Mouse (Mus musculus): Measurements from ENCODE around the gene Sqstm1.

The Sqstm1 gene

GRCm38 (mm10) chr11:50229252-50229910, 18.8 kb upstream of the Sqstm1 start:
- DNase-seq, result peak; percentile 43

DNA sequence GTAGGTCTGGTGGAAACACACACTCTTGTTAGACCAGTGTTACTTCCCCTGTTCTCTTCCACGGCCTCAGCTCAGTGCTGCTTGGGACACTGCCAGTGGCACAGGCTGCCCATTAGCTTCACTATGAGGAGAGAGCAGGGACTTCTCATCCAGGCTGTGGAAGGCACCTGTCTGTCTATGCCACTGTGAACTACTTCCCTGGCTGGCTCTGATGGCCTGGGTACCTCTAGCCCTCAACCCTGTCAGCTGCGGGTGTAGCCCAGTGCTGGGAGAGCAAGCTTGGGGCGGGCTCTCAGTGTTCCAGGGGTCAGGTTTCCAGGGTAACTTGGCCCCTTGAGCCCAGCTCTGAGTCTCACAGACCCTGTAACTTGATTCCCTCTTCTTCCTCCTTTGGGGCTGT, 18.1 kb upstream of the Sqstm1 start:
- DNase-seq, result peak; percentile 47

GRCm38 (mm10) chr11:50227736-50228135, 17.1 kb upstream of the Sqstm1 start:
- peak; percentile 48 for DNase-seq

- DNase-seq, result no peak
Observed at GRCm38 (mm10) chr11:50227226-50227625, 16.6 kb upstream of the Sqstm1 start.

DNA sequence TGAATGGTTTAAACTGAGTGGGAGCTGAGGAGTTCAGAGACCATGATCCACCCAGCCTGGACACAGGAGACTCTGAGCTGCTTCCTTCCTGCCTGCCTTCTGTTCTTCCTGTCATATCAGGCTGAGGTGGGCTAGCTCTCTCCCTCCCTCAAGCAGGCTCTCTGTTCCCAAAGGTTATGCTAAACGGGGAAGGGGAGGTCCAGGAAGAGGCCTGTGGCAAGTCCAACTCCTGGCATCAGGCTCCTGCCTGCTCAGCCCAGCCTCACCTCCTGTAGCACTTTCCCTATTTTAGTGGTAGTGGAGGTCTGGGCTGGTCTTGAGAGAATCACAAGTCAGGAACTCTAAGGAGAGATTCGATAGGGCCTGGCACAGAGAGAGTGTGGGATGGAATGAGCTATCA, 15.8 kb upstream of the Sqstm1 start:
- no peak for DNase-seq

GRCm38 (mm10) chr11:50225611-50226378, 15.2 kb upstream of the Sqstm1 start:
- DNase-seq, result peak; percentile 71

- DNase-seq, result peak; percentile 94
Observed at GRCm38 (mm10) chr11:50224671-50225530, 14.3 kb upstream of the Sqstm1 start.

- no peak for DNase-seq
Observed at GRCm38 (mm10) chr11:50223783-50224662, 13.4 kb upstream of the Sqstm1 start.

DNA sequence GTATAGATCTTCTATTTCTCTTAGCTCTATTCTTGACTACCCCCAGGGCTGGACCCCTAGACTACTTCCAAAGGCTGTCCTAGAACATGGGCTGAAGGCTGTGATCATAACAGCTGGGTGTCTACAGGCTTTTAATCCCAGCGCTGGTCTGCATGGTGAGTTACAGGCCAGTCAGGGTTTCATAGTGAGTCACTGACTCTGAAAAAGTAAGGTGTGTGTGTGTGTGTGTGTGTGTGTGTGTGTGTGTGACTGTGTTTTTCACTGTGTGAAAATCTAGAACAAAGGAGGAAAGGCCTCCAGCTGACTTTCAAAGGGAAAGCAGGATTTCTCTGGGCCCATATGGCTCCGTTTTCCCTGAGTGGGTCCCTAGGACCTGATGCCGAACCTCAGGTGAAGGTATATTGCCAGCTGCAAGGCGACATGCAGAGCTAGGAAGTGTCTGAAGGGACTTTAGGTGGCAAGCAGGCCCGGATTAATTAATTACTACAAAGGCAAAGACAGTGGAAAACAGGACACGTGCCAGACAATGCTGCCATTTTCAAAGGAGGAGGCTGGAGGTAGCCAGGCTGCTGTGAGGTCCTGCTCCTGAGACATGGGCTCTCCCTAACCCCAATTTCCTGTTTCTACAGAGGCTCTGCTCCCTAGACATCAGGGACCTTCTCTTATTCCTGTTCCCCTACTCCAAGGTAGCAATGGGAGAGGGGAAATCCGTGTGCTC, 12.1 kb upstream of the Sqstm1 start:
- DNase-seq, result peak; percentile 73

GRCm38 (mm10) chr11:50219833-50220232, 9.2 kb upstream of the Sqstm1 start:
- DNase-seq, result no peak

DNA sequence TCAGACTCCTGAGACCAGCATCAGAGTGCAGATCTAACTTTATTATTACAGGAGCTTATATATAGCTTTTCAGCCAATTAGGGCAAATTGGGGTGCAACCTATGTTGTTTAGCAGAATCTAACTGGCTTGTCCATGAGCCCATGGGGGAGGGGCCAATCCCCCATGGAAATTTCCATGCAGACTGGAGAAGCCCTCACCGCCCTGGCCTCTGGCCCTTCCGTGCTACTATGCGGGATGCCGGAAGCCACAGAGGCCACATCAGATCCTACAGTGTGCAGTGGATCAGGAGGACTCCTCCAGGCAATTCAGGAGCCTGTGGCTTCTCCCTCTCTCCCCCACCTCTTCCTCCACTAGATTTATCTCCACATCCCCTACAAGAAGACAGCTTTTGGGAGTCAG, 7.2 kb upstream of the Sqstm1 start:
- peak; percentile 61 for DNase-seq

GRCm38 (mm10) chr11:50216724-50217366, 6.2 kb upstream of the Sqstm1 start:
- DNase-seq, result no peak

GRCm38 (mm10) chr11:50215633-50216032, 5.0 kb upstream of the Sqstm1 start:
- no peak for DNase-seq

DNA sequence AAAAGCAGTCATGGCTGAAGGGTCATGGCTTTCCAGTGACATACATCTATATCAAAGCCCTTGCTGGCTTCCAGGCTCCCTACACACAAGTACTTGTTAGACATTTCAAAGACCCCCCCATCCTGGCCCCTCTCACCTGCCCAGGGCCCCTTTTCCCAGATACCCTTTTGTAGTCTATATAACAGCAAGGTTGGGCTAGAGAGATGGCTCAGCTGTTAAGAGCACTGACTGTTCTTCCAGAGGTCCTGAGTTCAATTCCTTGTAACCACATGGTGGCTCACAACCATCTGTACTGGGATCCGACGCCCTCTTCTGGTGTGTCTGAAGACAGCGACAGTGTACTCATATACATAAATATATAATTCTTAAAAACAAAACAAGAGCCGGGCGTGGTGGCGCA, 4.0 kb upstream of the Sqstm1 start:
- DNase-seq, result no peak

GRCm38 (mm10) chr11:50212848-50213758, 2.5 kb upstream of the Sqstm1 start:
- DNase-seq, result peak; percentile 94

DNA sequence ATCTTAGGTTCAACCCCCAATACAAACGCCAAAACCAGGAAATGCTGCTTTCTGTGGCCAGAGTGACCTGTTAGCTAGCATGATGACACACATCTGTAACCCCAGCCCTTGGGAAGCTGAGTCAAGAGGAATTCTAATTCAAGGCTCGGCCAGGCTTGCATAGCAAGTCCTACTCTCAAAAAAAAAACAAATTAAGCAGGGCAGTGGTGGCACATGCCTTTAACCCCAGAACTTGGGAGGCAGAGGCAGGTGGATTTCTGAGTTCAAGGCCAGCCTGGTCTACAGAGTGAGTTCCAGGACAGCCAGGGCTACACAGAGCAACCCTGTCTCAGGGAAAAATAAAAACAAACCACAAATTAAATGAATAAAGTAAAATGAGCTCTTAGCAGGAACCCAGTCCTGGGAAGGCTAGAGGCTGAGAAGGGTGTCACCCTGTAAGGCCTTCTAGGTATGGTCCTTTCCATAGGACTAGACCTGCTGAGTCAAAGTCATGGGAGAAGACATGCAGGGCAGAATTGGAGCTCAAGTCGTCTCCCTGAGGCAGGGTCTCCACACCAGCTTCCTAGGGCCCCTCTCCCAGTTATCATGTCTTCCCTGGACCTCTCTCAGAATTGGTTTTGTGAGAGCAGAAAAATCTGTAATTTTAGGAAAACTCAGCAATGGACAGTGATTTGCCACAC, 1.6 kb upstream of the Sqstm1 start:
- DNase-seq, result no peak

DNA sequence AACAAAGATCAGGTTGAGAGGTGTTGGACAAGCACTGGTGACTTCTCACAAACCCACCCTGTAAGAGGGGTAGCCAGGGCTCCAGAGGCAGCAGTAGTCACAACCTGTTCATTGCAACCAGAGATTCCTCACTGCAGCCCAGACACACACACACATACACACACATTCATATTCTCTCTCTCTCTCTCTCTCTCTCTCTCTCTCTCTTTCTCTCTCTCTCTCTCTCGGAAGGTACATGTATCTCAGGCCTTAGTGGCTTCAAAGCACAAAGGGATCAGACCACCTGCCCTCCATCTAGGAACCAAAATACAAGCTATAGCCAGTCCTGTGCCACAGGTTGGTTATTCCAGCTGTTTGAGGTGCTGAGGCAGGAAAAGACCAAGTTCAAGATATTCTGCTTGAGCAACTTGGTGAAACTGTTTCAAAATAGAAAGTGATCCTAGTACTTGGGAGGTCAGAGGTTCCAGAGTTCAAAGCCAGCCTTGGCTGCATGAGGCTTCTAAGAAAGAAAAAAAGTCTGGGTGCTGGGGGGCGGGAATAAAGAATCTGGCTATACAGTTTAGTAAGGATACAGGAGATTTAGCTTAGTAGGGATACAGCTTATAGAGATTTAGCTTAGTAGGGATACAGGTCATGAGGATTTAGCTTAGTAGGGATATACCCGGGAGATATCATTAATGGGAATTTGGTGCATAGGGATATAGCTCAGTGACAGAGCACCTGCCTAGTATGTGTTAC, 864 bp upstream of the Sqstm1 start:
- DNase-seq, result no peak

- DNase-seq, result peak; percentile 84
Observed at GRCm38 (mm10) chr11:50210101-50210504, 524 bp downstream of the Sqstm1 start.

- no peak for DNase-seq
Observed at GRCm38 (mm10) chr11:50208039-50208438, 2.6 kb downstream of the Sqstm1 start.

Data from kidney, adult 18-20 months (tissue).